Mouse (Mus musculus) layer of hippocampus, postnatal 25 days (tissue): Measurements from ENCODE around the gene Rangap1. TPM values are rescaled to one million over a fixed set of nuclear protein-coding genes. Genes with fewer than 3 reads are reported as not detected.

ENCODE experiments used
- DNase-seq, 2 experiments: peaks; one replicate each; pipeline ENCODE4 v3.0.0; 2022; ENCODE audit warnings: mixed read lengths in 2 of 2, low spot score in 1 of 2; ENCODE audit errors: extremely low spot score in 1 of 2
- total RNA-seq, 2 experiments: library from RNA; stranded (reverse); gene quantifications; 2 replicates each; pipeline ENCODE4 v1.2.3; 2021

The Rangap1 gene
- total RNA-seq, 2 experiments from 2014 or later: 146 to 164 TPM

GRCm38 (mm10) chr15:81700161-81700560, 45.2 kb downstream of the Rangap1 start:
- DNase-seq: no peak

GRCm38 (mm10) chr15:81698532-81698931, 46.8 kb downstream of the Rangap1 start:
- DNase-seq: no peak

GRCm38 (mm10) chr15:81697847-81698246, 47.5 kb downstream of the Rangap1 start:
- no peak for DNase-seq

- peak; percentile 26 to 28 for DNase-seq
Measured at GRCm38 (mm10) chr15:81697175-81697574, 48.2 kb downstream of the Rangap1 start, which contains the start of gene Chadl. Gene Chadl (minus strand): TSS chr15:81697287.

- no peak for DNase-seq
Measured at GRCm38 (mm10) chr15:81694891-81695290, 50.4 kb downstream of the Rangap1 start.

- peak; percentile 51 to 64 for DNase-seq
Measured at GRCm38 (mm10) chr15:81693967-81694881, 51.1 kb downstream of the Rangap1 start.

- no peak for DNase-seq
Measured at GRCm38 (mm10) chr15:81693366-81693966, 51.9 kb downstream of the Rangap1 start.

GRCm38 (mm10) chr15:81680301-81680805, 65.0 kb downstream of the Rangap1 start:
- DNase-seq: no peak

- no peak for DNase-seq
Measured at GRCm38 (mm10) chr15:81676637-81677036, 68.7 kb downstream of the Rangap1 start.

- peak in 1 of 2 experiments; percentile 38 for DNase-seq
Measured at GRCm38 (mm10) chr15:81670231-81670640, 75.1 kb downstream of the Rangap1 start.

- DNase-seq: no peak
Measured at GRCm38 (mm10) chr15:81666957-81667356, 78.4 kb downstream of the Rangap1 start.

- DNase-seq: peak; percentile 73 to 78
Measured at GRCm38 (mm10) chr15:81663697-81664561, 81.4 kb downstream of the Rangap1 start, which contains the start of gene L3mbtl2. Gene L3mbtl2 (plus strand): TSS chr15:81663889.

GRCm38 (mm10) chr15:81663281-81663680, 82.0 kb downstream of the Rangap1 start:
- DNase-seq: no peak

- DNase-seq: no peak
Measured at GRCm38 (mm10) chr15:81661701-81662100, 83.6 kb downstream of the Rangap1 start.

Other genes starting within 250 kb of the Rangap1 start
- gene Ep300, start 160.2 kb downstream of the Rangap1 start, total RNA-seq: 10 to 100 TPM; 69.2 to 72.8 TPM
- gene L3mbtl2, start 81.6 kb downstream of the Rangap1 start, total RNA-seq: 10 to 100 TPM; 36.9 to 40.2 TPM
- 10 to 100 TPM; 19.2 to 21.5 TPM for gene Chadl, start 48.2 kb downstream of the Rangap1 start, total RNA-seq
- gene Zc3h7b, start 473 bp downstream of the Rangap1 start, total RNA-seq: 100 to 1,000 TPM; 145 to 150 TPM
- gene Tef, start 56.9 kb upstream of the Rangap1 start, total RNA-seq: 100 to 1,000 TPM; 237 to 266 TPM
- 10 to 100 TPM; 27.7 to 34.1 TPM for gene Tob2, start 113.3 kb upstream of the Rangap1 start, total RNA-seq
- gene Phf5a, start 126.4 kb upstream of the Rangap1 start, total RNA-seq: 10 to 100 TPM; 32.6 to 40.0 TPM
- 100 to 1,000 TPM; 475 to 495 TPM for gene Aco2, start 126.8 kb upstream of the Rangap1 start, total RNA-seq
- gene Polr3h, start 180.7 kb upstream of the Rangap1 start, total RNA-seq: 10 to 100 TPM; 48.0 to 52.8 TPM
- gene Csdc2, start 191.2 kb upstream of the Rangap1 start, total RNA-seq: 10 to 100 TPM; 89.9 to 90.2 TPM
- gene Pmm1, start 215.4 kb upstream of the Rangap1 start, total RNA-seq: 100 to 1,000 TPM; 209 to 227 TPM
- gene 1700029P11Rik, start 235.0 kb upstream of the Rangap1 start, total RNA-seq: not detected
- gene Xrcc6, start 242.3 kb upstream of the Rangap1 start, total RNA-seq: 10 to 100 TPM; 23.5 to 24.0 TPM